Mouse (Mus musculus): ENCODE data around the gene Mypop. TPM values are rescaled to one million over a fixed set of nuclear protein-coding genes. Genes with fewer than 3 reads are reported as not detected.

The Mypop gene
- polyA plus RNA-seq, 1 experiment from 2014 or later = 1.8 TPM

- Histone ChIP-seq H3K27me3 (replicated peaks) (peaks cover 47% of the 10 kb centered on the region), H3K36me3 (no peaks in the 10 kb centered on the region), H3K27ac (replicated peaks) (no peak overlapping the region), H3K4me1 (peaks cover 30% of the 10 kb centered on the region), H3K4me3 (no peak overlapping the region), H3K9ac (no peak overlapping the region; the same call in 1 of the 2 replicates), H3K9me3 (no peaks in the 10 kb centered on the region), H3K4me2 (no peak overlapping the region)
- ATAC-seq (ENCODE audit: extremely low read depth, insufficient number of reproducible peaks, low FRiP score, low TSS enrichment) = no peak
- 49% methylated on average over 18 of the region's 18 CpGs for WGBS
These were observed 31.3 kb downstream of the Mypop start for GRCm38 (mm10) chr7:19022189-19022958.

- H3K27ac ChIP-seq (replicated peaks) = peak within 1 kb of the TSS; percentile 73
- no peaks in the 10 kb centered on the region for H3K9me3 ChIP-seq
- ATAC-seq (ENCODE audit: extremely low read depth, insufficient number of reproducible peaks, low FRiP score, low TSS enrichment) = peak; percentile 21; the same call in 1 of the 2 replicates
- H3K4me3 ChIP-seq = peak within 1 kb of the TSS; percentile 99
- H3K36me3 ChIP-seq = peaks cover 1% of the 10 kb centered on the region; the same call in 1 of the 2 replicates
- H3K27me3 ChIP-seq (replicated peaks) = peaks cover 47% of the 10 kb centered on the region
- 5% methylated on average over 30 of the region's 30 CpGs for WGBS
- H3K4me2 ChIP-seq = peak within 1 kb of the TSS; percentile 94
- H3K4me1 ChIP-seq = peaks cover 30% of the 10 kb centered on the region
- H3K9ac ChIP-seq = peak within 1 kb of the TSS; percentile 99
These were observed 32.3 kb downstream of the Mypop start, which contains the start of gene Foxa3 for GRCm38 (mm10) chr7:19023357-19023814. Gene Foxa3, minus strand, starts transcription at chr7:19023538.

GRCm38 (mm10) chr7:19024096-19024506 lies 33.1 kb downstream of the Mypop start, which contains the start of gene Sympk:
Gene Sympk, plus strand, starts transcription at chr7:19024377.
- peaks cover 9% of the 10 kb centered on the region for H3K36me3 ChIP-seq
- peaks cover 47% of the 10 kb centered on the region for H3K27me3 ChIP-seq (replicated peaks)
- ATAC-seq (ENCODE audit: extremely low read depth, insufficient number of reproducible peaks, low FRiP score, low TSS enrichment) = peak; percentile 92
- no peaks in the 10 kb centered on the region for H3K9me3 ChIP-seq
- peak within 1 kb of the TSS; percentile 94 for H3K4me2 ChIP-seq
- peak within 1 kb of the TSS; percentile 73 for H3K27ac ChIP-seq (replicated peaks)
- H3K4me3 ChIP-seq = peak within 1 kb of the TSS; percentile 99
- H3K9ac ChIP-seq = peak within 1 kb of the TSS; percentile 99
- peaks cover 30% of the 10 kb centered on the region for H3K4me1 ChIP-seq
- under 1% methylated on average over 50 of the region's 50 CpGs for WGBS

GRCm38 (mm10) chr7:19024581-19025255 lies 33.7 kb downstream of the Mypop start:
- ATAC-seq (ENCODE audit: extremely low read depth, insufficient number of reproducible peaks, low FRiP score, low TSS enrichment) = peak; percentile 5; the same call in 1 of the 2 replicates
- WGBS = 2% methylated on average over 29 of the region's 36 CpGs

GRCm38 (mm10) chr7:19028067-19028466 lies 37.0 kb downstream of the Mypop start:
- no peak for ATAC-seq (ENCODE audit: extremely low read depth, insufficient number of reproducible peaks, low FRiP score, low TSS enrichment)
- Histone ChIP-seq H3K27me3 (replicated peaks) (peaks cover 8% of the 10 kb centered on the region), H3K9me3 (no peaks in the 10 kb centered on the region), H3K4me1 (peaks cover 23% of the 10 kb centered on the region), H3K27ac (replicated peaks) (no peak overlapping the region), H3K36me3 (peaks cover 48% of the 10 kb centered on the region), H3K4me2 (no peak overlapping the region), H3K4me3 (no peak overlapping the region), H3K9ac (no peak overlapping the region)

More at GRCm38 (mm10) chr7:19024581-19025255, 33.7 kb downstream of the Mypop start:
- Histone ChIP-seq H3K9me3 (no peaks in the 10 kb centered on the region), H3K4me3 (peak overlapping the region; percentile 99), H3K36me3 (peaks cover 15% of the 10 kb centered on the region), H3K27me3 (replicated peaks) (peaks cover 41% of the 10 kb centered on the region), H3K4me2 (peak overlapping the region; percentile 94), H3K4me1 (peaks cover 30% of the 10 kb centered on the region), H3K9ac (peak overlapping the region; percentile 99), H3K27ac (replicated peaks) (peak overlapping the region; percentile 73)

GRCm38 (mm10) chr7:19029084-19029653 lies 38.1 kb downstream of the Mypop start:
- peaks cover 18% of the 10 kb centered on the region for H3K4me1 ChIP-seq
- 67% methylated on average over 6 of the region's 6 CpGs for WGBS
- no peak overlapping the region for H3K4me3 ChIP-seq
- H3K4me2 ChIP-seq = no peak overlapping the region
- no peaks in the 10 kb centered on the region for H3K27me3 ChIP-seq (replicated peaks)
- H3K9ac ChIP-seq = no peak overlapping the region
- H3K27ac ChIP-seq (replicated peaks) = no peak overlapping the region
- H3K9me3 ChIP-seq = no peaks in the 10 kb centered on the region
- H3K36me3 ChIP-seq = peaks cover 59% of the 10 kb centered on the region
- peak; percentile 15; the same call in 1 of the 2 replicates for ATAC-seq (ENCODE audit: extremely low read depth, insufficient number of reproducible peaks, low FRiP score, low TSS enrichment)

- no peaks in the 10 kb centered on the region for H3K27me3 ChIP-seq (replicated peaks)
- 58% methylated on average over 4 of the region's 4 CpGs for WGBS
- no peak overlapping the region for H3K9ac ChIP-seq
- no peak overlapping the region for H3K4me3 ChIP-seq
- H3K9me3 ChIP-seq = no peaks in the 10 kb centered on the region
- H3K4me1 ChIP-seq = no peaks in the 10 kb centered on the region
- no peak overlapping the region for H3K4me2 ChIP-seq
- H3K27ac ChIP-seq (replicated peaks) = no peak overlapping the region
- no peak for ATAC-seq (ENCODE audit: extremely low read depth, insufficient number of reproducible peaks, low FRiP score, low TSS enrichment)
- peaks cover 83% of the 10 kb centered on the region for H3K36me3 ChIP-seq
These were observed 40.6 kb downstream of the Mypop start for GRCm38 (mm10) chr7:19031641-19032040.

- Histone ChIP-seq H3K27me3 (replicated peaks) (no peaks in the 10 kb centered on the region), H3K27ac (replicated peaks) (no peak overlapping the region), H3K9me3 (no peaks in the 10 kb centered on the region), H3K4me1 (no peaks in the 10 kb centered on the region), H3K9ac (no peak overlapping the region), H3K4me3 (no peak overlapping the region), H3K4me2 (no peak overlapping the region), H3K36me3 (peaks cover 100% of the 10 kb centered on the region)
- ATAC-seq (ENCODE audit: extremely low read depth, insufficient number of reproducible peaks, low FRiP score, low TSS enrichment) = no peak
- WGBS = 96% methylated on average over 6 of the region's 6 CpGs
These were observed 53.6 kb downstream of the Mypop start for GRCm38 (mm10) chr7:19044616-19045015.

- Histone ChIP-seq H3K36me3 (peaks cover 100% of the 10 kb centered on the region), H3K9ac (no peak overlapping the region), H3K27ac (replicated peaks) (no peak overlapping the region), H3K4me3 (no peak overlapping the region), H3K4me1 (no peaks in the 10 kb centered on the region), H3K9me3 (no peaks in the 10 kb centered on the region), H3K4me2 (no peak overlapping the region), H3K27me3 (replicated peaks) (no peaks in the 10 kb centered on the region)
- 86% methylated on average over 11 of the region's 11 CpGs for WGBS
- no peak for ATAC-seq (ENCODE audit: extremely low read depth, insufficient number of reproducible peaks, low FRiP score, low TSS enrichment)
These were observed 55.4 kb downstream of the Mypop start for GRCm38 (mm10) chr7:19046286-19047069.

- H3K4me1 ChIP-seq = no peaks in the 10 kb centered on the region
- no peak overlapping the region for H3K4me3 ChIP-seq
- no peak for ATAC-seq (ENCODE audit: extremely low read depth, insufficient number of reproducible peaks, low FRiP score, low TSS enrichment)
- WGBS = 87% methylated on average over 14 of the region's 14 CpGs
- no peaks in the 10 kb centered on the region for H3K27me3 ChIP-seq (replicated peaks)
- no peaks in the 10 kb centered on the region for H3K9me3 ChIP-seq
- H3K4me2 ChIP-seq = no peak overlapping the region
- peaks cover 95% of the 10 kb centered on the region for H3K36me3 ChIP-seq
- no peak overlapping the region for H3K9ac ChIP-seq
- no peak overlapping the region for H3K27ac ChIP-seq (replicated peaks)
These were observed 57.0 kb downstream of the Mypop start for GRCm38 (mm10) chr7:19048006-19048527.

All from heart, embryonic 13.5 days (tissue).